In genomic region chr1:178912936-178913716, GRCm38 (mm10) we compare ENCODE assay signal across 25 mouse cellular contexts.
DNase-seq lines count a peak whose midpoint lies in the region; ATAC-seq lines count a peak whose summit lies in the region.
"Had no signal": no experiment of that assay in that cellular context is flagged by ENCODE, and none has a peak within 500 bp of the region (broad histone marks: within the 10 kb centered on the region; RNA-seq: fewer than 3 reads in every experiment).

No protein-coding gene starts in this region.

- peak; percentile 46 for ATAC-seq in forebrain, embryonic 13.5 days
- ATAC-seq in midbrain, embryonic 14.5 days (ENCODE audit: low FRiP score, low TSS enrichment): no peak; the same call in 1 of the 2 replicates
- no peak for ATAC-seq in midbrain, embryonic 15.5 days (replicated peaks)
- ATAC-seq in hindbrain, embryonic 15.5 days (ENCODE audit: low FRiP score, low read depth): no peak
- peak; percentile 45; the same call in 1 of the 2 replicates for ATAC-seq in neural tube, embryonic 14.5 days (ENCODE audit: low read depth)
- no peak for ATAC-seq in liver, embryonic 11.5 days (replicated peaks; ENCODE audit: low FRiP score)
- ATAC-seq: Patski had no signal

- no peak overlapping the region for H3K27ac ChIP-seq in forebrain, embryonic 13.5 days
- H3K27ac ChIP-seq in forebrain, embryonic 10.5 days: no peak overlapping the region
- no peak overlapping the region for H3K27ac ChIP-seq in midbrain, embryonic 14.5 days (replicated peaks; ENCODE audit: low read depth, low read length)
- H3K27ac ChIP-seq in midbrain, embryonic 15.5 days: no peak overlapping the region
- H3K27ac ChIP-seq in hindbrain, embryonic 15.5 days (replicated peaks): peak overlapping the region; percentile 2; the same call in 1 of the 2 replicates
- H3K27ac ChIP-seq in neural tube, embryonic 14.5 days (ENCODE audit: low read depth, low read length): no peak overlapping the region
- no peak overlapping the region for H3K27ac ChIP-seq in liver, embryonic 11.5 days (ENCODE audit: low read depth, low read length)
- H3K27ac ChIP-seq: embryonic facial prominence, embryonic 13.5 days; gastrocnemius, adult 2 months; heart, embryonic 15.5 days; limb, embryonic 13.5 days; liver, embryonic 13.5 days; stomach, embryonic 15.5 days had no signal

- DNase-seq in forebrain, embryonic 10.5 days (ENCODE audit: extremely low spot score, low spot score): no peak
- peak; percentile 20 for DNase-seq in midbrain, embryonic 14.5 days
- no peak for DNase-seq in liver, embryonic 11.5 days (ENCODE audit: low spot score)
- no peak for DNase-seq in spleen, adult 18-20 months
- DNase-seq: adrenal gland, postnatal 10 days; cerebellum, adult 2 months; cerebellum, postnatal 25 days; embryo, embryonic 11 days; gastrocnemius, adult 2 months; heart, postnatal 36 days; kidney, adult 2 months; kidney, postnatal 14 days; liver, embryonic 13.5 days; lung, adult 2 months; thymus, postnatal 25 days had no signal

- H3K4me3 ChIP-seq in forebrain, embryonic 13.5 days: no peak overlapping the region
- H3K4me3 ChIP-seq in forebrain, embryonic 10.5 days: no peak overlapping the region
- no peak overlapping the region for H3K4me3 ChIP-seq in midbrain, embryonic 14.5 days (replicated peaks; ENCODE audit: low read depth, low read length)
- no peak overlapping the region for H3K4me3 ChIP-seq in midbrain, embryonic 15.5 days
- no peak overlapping the region for H3K4me3 ChIP-seq in hindbrain, embryonic 15.5 days
- H3K4me3 ChIP-seq in neural tube, embryonic 14.5 days (ENCODE audit: low read depth, low read length): no peak overlapping the region
- H3K4me3 ChIP-seq in liver, embryonic 11.5 days (ENCODE audit: low read depth, low read length): no peak overlapping the region
- H3K4me3 ChIP-seq: embryonic facial prominence, embryonic 13.5 days; erythroblast, embryonic 14.5 days; gastrocnemius, adult 2 months; heart, embryonic 15.5 days; limb, embryonic 13.5 days; liver, embryonic 13.5 days; stomach, embryonic 15.5 days had no signal

- 48% methylated on average over 6 of the region's 6 CpGs for WGBS in forebrain, embryonic 13.5 days
- 76% methylated on average over 6 of the region's 6 CpGs for WGBS in forebrain, embryonic 10.5 days
- 48% methylated on average over 6 of the region's 6 CpGs for WGBS in midbrain, embryonic 14.5 days
- WGBS in midbrain, embryonic 15.5 days: 41% methylated on average over 6 of the region's 6 CpGs
- WGBS in hindbrain, embryonic 15.5 days: 24% methylated on average over 6 of the region's 6 CpGs
- 35% methylated on average over 6 of the region's 6 CpGs for WGBS in neural tube, embryonic 14.5 days
- 47% methylated on average over 6 of the region's 6 CpGs for WGBS in liver, embryonic 11.5 days

- H3K9ac ChIP-seq in forebrain, embryonic 13.5 days: no peak overlapping the region; the same call in 1 of the 2 replicates
- no peak overlapping the region for H3K9ac ChIP-seq in midbrain, embryonic 14.5 days (replicated peaks; ENCODE audit: low read length)
- H3K9ac ChIP-seq in midbrain, embryonic 15.5 days: no peak overlapping the region
- no peak overlapping the region for H3K9ac ChIP-seq in hindbrain, embryonic 15.5 days
- H3K9ac ChIP-seq in neural tube, embryonic 14.5 days (replicated peaks; ENCODE audit: low read depth, low read length): no peak overlapping the region
- H3K9ac ChIP-seq in liver, embryonic 11.5 days (ENCODE audit: low read depth, low read length): no peak overlapping the region
- H3K9ac ChIP-seq: embryonic facial prominence, embryonic 13.5 days; heart, embryonic 15.5 days; limb, embryonic 13.5 days; liver, embryonic 13.5 days; stomach, embryonic 15.5 days had no signal

- H3K27me3 ChIP-seq in forebrain, embryonic 13.5 days: peaks cover 33% of the 10 kb centered on the region
- peaks cover 39% of the 10 kb centered on the region for H3K27me3 ChIP-seq in forebrain, embryonic 10.5 days (ENCODE audit: poor library complexity, severe bottlenecking)
- no peaks in the 10 kb centered on the region for H3K27me3 ChIP-seq in midbrain, embryonic 14.5 days (ENCODE audit: control insufficient read depth, insufficient read depth, low read length)
- peaks cover 10% of the 10 kb centered on the region; the same call in 1 of the 2 replicates for H3K27me3 ChIP-seq in midbrain, embryonic 15.5 days (replicated peaks)
- no peaks in the 10 kb centered on the region for H3K27me3 ChIP-seq in hindbrain, embryonic 15.5 days
- no peaks in the 10 kb centered on the region for H3K27me3 ChIP-seq in neural tube, embryonic 14.5 days (ENCODE audit: control insufficient read depth, insufficient read depth, low read length)
- peaks cover 6% of the 10 kb centered on the region for H3K27me3 ChIP-seq in liver, embryonic 11.5 days (replicated peaks; ENCODE audit: control insufficient read depth, insufficient read depth, low read length)
- H3K27me3 ChIP-seq: embryonic facial prominence, embryonic 13.5 days; Patski; stomach, embryonic 15.5 days had no signal

- H3K9me3 ChIP-seq in forebrain, embryonic 13.5 days (replicated peaks): no peaks in the 10 kb centered on the region
- no peaks in the 10 kb centered on the region for H3K9me3 ChIP-seq in forebrain, embryonic 10.5 days
- no peaks in the 10 kb centered on the region for H3K9me3 ChIP-seq in midbrain, embryonic 14.5 days (ENCODE audit: control insufficient read depth, low read length)
- H3K9me3 ChIP-seq in midbrain, embryonic 15.5 days: no peaks in the 10 kb centered on the region
- no peaks in the 10 kb centered on the region for H3K9me3 ChIP-seq in hindbrain, embryonic 15.5 days
- H3K9me3 ChIP-seq in neural tube, embryonic 14.5 days (ENCODE audit: control insufficient read depth, low read length): no peaks in the 10 kb centered on the region
- no peaks in the 10 kb centered on the region for H3K9me3 ChIP-seq in liver, embryonic 11.5 days (ENCODE audit: control insufficient read depth, low read length)
- H3K9me3 ChIP-seq: embryonic facial prominence, embryonic 13.5 days; heart, embryonic 15.5 days; limb, embryonic 13.5 days; liver, embryonic 13.5 days; stomach, embryonic 15.5 days had no signal

- no peak overlapping the region for H3K4me2 ChIP-seq in forebrain, embryonic 13.5 days
- H3K4me2 ChIP-seq in midbrain, embryonic 14.5 days (ENCODE audit: low read length): no peak overlapping the region
- H3K4me2 ChIP-seq in midbrain, embryonic 15.5 days: no peak overlapping the region
- no peak overlapping the region for H3K4me2 ChIP-seq in hindbrain, embryonic 15.5 days
- H3K4me2 ChIP-seq in neural tube, embryonic 14.5 days (ENCODE audit: low read depth, low read length): no peak overlapping the region
- no peak overlapping the region for H3K4me2 ChIP-seq in liver, embryonic 11.5 days
- H3K4me2 ChIP-seq: embryonic facial prominence, embryonic 13.5 days; heart, embryonic 15.5 days; limb, embryonic 13.5 days; liver, embryonic 13.5 days; stomach, embryonic 15.5 days had no signal

- peaks cover 29% of the 10 kb centered on the region for H3K4me1 ChIP-seq in forebrain, embryonic 13.5 days
- peaks cover 16% of the 10 kb centered on the region for H3K4me1 ChIP-seq in forebrain, embryonic 10.5 days
- peaks cover 14% of the 10 kb centered on the region for H3K4me1 ChIP-seq in midbrain, embryonic 14.5 days (ENCODE audit: control insufficient read depth, insufficient read depth, low read length)
- H3K4me1 ChIP-seq in midbrain, embryonic 15.5 days: peaks cover 28% of the 10 kb centered on the region
- H3K4me1 ChIP-seq in hindbrain, embryonic 15.5 days (replicated peaks): peaks cover 38% of the 10 kb centered on the region
- 0 out of 2 replicates have a peak, but pooled peaks cover 9% of the 10 kb centered on the region for H3K4me1 ChIP-seq in neural tube, embryonic 14.5 days (ENCODE audit: control insufficient read depth, insufficient read depth, low read length)
- H3K4me1 ChIP-seq in liver, embryonic 11.5 days (replicated peaks; ENCODE audit: control insufficient read depth, insufficient read depth, low read length): no peaks in the 10 kb centered on the region
- H3K4me1 ChIP-seq: liver, embryonic 13.5 days had no signal

- peaks cover 16% of the 10 kb centered on the region; the same call in 1 of the 2 replicates for H3K36me3 ChIP-seq in forebrain, embryonic 13.5 days (ENCODE audit: poor library complexity, severe bottlenecking)
- peaks cover 22% of the 10 kb centered on the region for H3K36me3 ChIP-seq in forebrain, embryonic 10.5 days (replicated peaks)
- H3K36me3 ChIP-seq in midbrain, embryonic 14.5 days (ENCODE audit: control insufficient read depth, insufficient read depth, low read length): peaks cover 14% of the 10 kb centered on the region
- H3K36me3 ChIP-seq in midbrain, embryonic 15.5 days (replicated peaks): no peaks in the 10 kb centered on the region
- H3K36me3 ChIP-seq in hindbrain, embryonic 15.5 days: 0 out of 2 replicates have a peak, but pooled peaks cover 10% of the 10 kb centered on the region
- peaks cover 6% of the 10 kb centered on the region; the same call in 1 of the 2 replicates for H3K36me3 ChIP-seq in neural tube, embryonic 14.5 days (ENCODE audit: control insufficient read depth, insufficient read depth, low read length)
- H3K36me3 ChIP-seq in liver, embryonic 11.5 days (ENCODE audit: control insufficient read depth, insufficient read depth, low read length): no peaks in the 10 kb centered on the region
- H3K36me3 ChIP-seq: liver, embryonic 13.5 days; stomach, embryonic 15.5 days had no signal

Comparison
In these comparisons a context has a peak if more than half of its experiments do, and no peak if none do; other contexts are left out.
1. ATAC-seq: peak in forebrain, embryonic 13.5 days (single experiment) and neural tube, embryonic 14.5 days (single experiment); none in midbrain, embryonic 14.5 days (single experiment), midbrain, embryonic 15.5 days (single experiment), hindbrain, embryonic 15.5 days (single experiment) and liver, embryonic 11.5 days (single experiment).